In the genomic region with DNA sequence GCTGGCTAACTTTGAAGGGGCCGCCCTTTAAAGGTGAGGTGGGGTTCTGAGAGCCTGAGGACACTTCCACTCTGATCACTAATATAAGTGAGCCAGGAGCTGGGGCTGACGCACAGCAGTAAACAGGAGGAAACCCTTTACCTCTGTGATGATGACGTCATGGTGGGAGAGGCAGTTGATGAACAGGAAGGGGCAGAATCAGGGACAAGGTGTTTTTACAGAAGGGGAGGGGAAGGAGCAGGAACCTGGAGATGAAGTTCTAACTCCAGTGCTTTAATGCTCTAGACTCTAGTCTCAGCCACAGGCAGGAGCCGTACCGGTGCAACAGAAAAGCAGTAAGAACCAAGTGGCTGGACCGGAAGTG, we compare ENCODE assay signal across 8 mouse cellular contexts. TPM values are rescaled to one million over a fixed set of nuclear protein-coding genes. Genes with fewer than 3 reads are reported as not detected.
DNase-seq lines count a peak whose midpoint lies in the region; ATAC-seq and TF ChIP-seq lines count a peak whose summit lies in the region.

No protein-coding gene starts in this region.

- no peaks in the 10 kb centered on the region for H3K9me3 ChIP-seq in heart, embryonic 16.5 days (replicated peaks; ENCODE audit: control insufficient read depth, low read length)
- no peaks in the 10 kb centered on the region; the same call in 1 of the 2 replicates for H3K9me3 ChIP-seq in ES-E14 (ENCODE audit: control insufficient read depth, insufficient read depth, low read depth, low read length)
- H3K9me3 ChIP-seq in kidney, postnatal 0 days (replicated peaks; ENCODE audit: low read length): no peaks in the 10 kb centered on the region

- no peak for DNase-seq in heart, postnatal 4 days
- DNase-seq in ES-E14 (ENCODE audit: low read depth, low spot score): peak; percentile 62
- DNase-seq in kidney, postnatal 0 days (ENCODE audit: low spot score): peak; percentile 58
- no peak for DNase-seq in right cerebral cortex, postnatal 10 days (ENCODE audit: low spot score in 2 of 2)
- no peak for DNase-seq in frontal cortex, postnatal 10 days (ENCODE audit: low spot score in 2 of 2)

- H3K9ac ChIP-seq in heart, embryonic 16.5 days (ENCODE audit: low read length): peak overlapping the region; percentile 88
- peak overlapping the region; percentile 89 for H3K9ac ChIP-seq in ES-E14 (ENCODE audit: insufficient read depth, low read depth, low read length, poor library complexity, severe bottlenecking)
- peak overlapping the region; percentile 75 for H3K9ac ChIP-seq in kidney, postnatal 0 days (ENCODE audit: low read depth, low read length)

- ATAC-seq in heart, embryonic 16.5 days (replicated peaks; ENCODE audit: extremely low read depth, insufficient read depth, low FRiP score): 0 out of 2 replicates have a peak, but pooled peaks have one; percentile 3
- ATAC-seq in kidney, postnatal 0 days (replicated peaks; ENCODE audit: low FRiP score, low read depth): peak; percentile 34
- peak; percentile 59 for ATAC-seq in megakaryocyte-erythroid progenitor cell, adult 5-6 weeks (replicated peaks; ENCODE audit: low FRiP score, low TSS enrichment, poor library complexity, severe bottlenecking)

- TF ChIP-seq POLR2A in embryonic fibroblast, embryonic 13.5 days (IDR thresholded peaks at IDR 0.05; ENCODE audit: low read depth, low read length): no peak; the same call in 1 of the 2 replicates

- no peaks in the 10 kb centered on the region for H3K27me3 ChIP-seq in heart, embryonic 16.5 days (ENCODE audit: control insufficient read depth, insufficient read depth, low read length)
- no peaks in the 10 kb centered on the region for H3K27me3 ChIP-seq in kidney, postnatal 0 days (ENCODE audit: insufficient read depth, low read length)

- no peak for TF ChIP-seq CTCF in embryonic fibroblast, embryonic 13.5 days (IDR thresholded peaks at IDR 0.05; ENCODE audit: borderline replicate concordance, insufficient read depth, low read length)
- TF ChIP-seq CTCF in kidney, postnatal 0 days (IDR thresholded peaks at IDR 0.05; ENCODE audit: low read depth): no peak

- peak overlapping the region; percentile 86 for H3K4me3 ChIP-seq in heart, embryonic 16.5 days (ENCODE audit: low read length)
- H3K4me3 ChIP-seq in ES-E14 (ENCODE audit: insufficient read depth in 1 of 2, low read depth in 1 of 2, low read length in 2 of 2, poor library complexity in 1 of 2, severe bottlenecking in 1 of 2): peak overlapping the region; percentile 78 to 89
- H3K4me3 ChIP-seq in embryonic fibroblast, embryonic 13.5 days (ENCODE audit: insufficient read depth, low read length): peak overlapping the region; percentile 64
- peak overlapping the region; percentile 66 for H3K4me3 ChIP-seq in kidney, postnatal 0 days (replicated peaks; ENCODE audit: low read depth, low read length)

- peaks cover 11% of the 10 kb centered on the region for H3K4me1 ChIP-seq in heart, embryonic 16.5 days (ENCODE audit: control insufficient read depth, insufficient read depth, low read length)
- peaks cover 0 to 6% of the 10 kb centered on the region in 2 experiments; a peak in 1 of 4 replicates for H3K4me1 ChIP-seq in ES-E14 (ENCODE audit: control insufficient read depth in 2 of 2, insufficient read depth in 2 of 2, low read length in 2 of 2, poor library complexity in 1 of 2)
- peaks cover 5% of the 10 kb centered on the region; the same call in 1 of the 2 replicates for H3K4me1 ChIP-seq in embryonic fibroblast, embryonic 13.5 days (ENCODE audit: control insufficient read depth, insufficient read depth, low read length)
- H3K4me1 ChIP-seq in kidney, postnatal 0 days (replicated peaks; ENCODE audit: insufficient read depth, low read length): peaks cover 11% of the 10 kb centered on the region

- peak overlapping the region; percentile 91 for H3K27ac ChIP-seq in heart, embryonic 16.5 days (ENCODE audit: low read length)
- H3K27ac ChIP-seq in ES-E14 (ENCODE audit: insufficient read depth, low read depth, low read length, poor library complexity, severe bottlenecking): peak overlapping the region; percentile 16; the same call in 1 of the 2 replicates
- H3K27ac ChIP-seq in embryonic fibroblast, embryonic 13.5 days (ENCODE audit: insufficient read depth, low read length): no peak overlapping the region
- peak overlapping the region; percentile 93 for H3K27ac ChIP-seq in kidney, postnatal 0 days

- in situ Hi-C loops in ES-E14 (cut with MboI; ENCODE audit: low sequenced_read_pairs in 2 of 2, unreplicated experiment in 2 of 2): no loop called here

- peak overlapping the region; percentile 96 for H3K4me2 ChIP-seq in heart, embryonic 16.5 days (ENCODE audit: low read depth, low read length)
- H3K4me2 ChIP-seq in kidney, postnatal 0 days (ENCODE audit: low read length): peak overlapping the region; percentile 93

- 13% methylated on average over 6 of the region's 6 CpGs for WGBS in heart, embryonic 16.5 days
- WGBS in kidney, postnatal 0 days: 10% methylated on average over 6 of the region's 6 CpGs

- H3K36me3 ChIP-seq in heart, embryonic 16.5 days (ENCODE audit: control insufficient read depth, insufficient read depth): peaks cover 34% of the 10 kb centered on the region
- peaks cover 52% of the 10 kb centered on the region for H3K36me3 ChIP-seq in ES-E14 (ENCODE audit: control insufficient read depth, insufficient read depth, low read length, poor library complexity, severe bottlenecking)
- peaks cover 59% of the 10 kb centered on the region for H3K36me3 ChIP-seq in kidney, postnatal 0 days (ENCODE audit: insufficient read depth, low read length)

TF ChIP-seq in ES-E14, 5 proteins besides CTCF, POLR2A, EP300 and RAD21:
- TF ChIP-seq ZC3H11A (IDR thresholded peaks at IDR 0.05; ENCODE audit: borderline replicate concordance, low read depth, low read length) (no peak), CHD2 (IDR thresholded peaks at IDR 0.05; ENCODE audit: low read depth, low read length) (no peak), ZNF384 (IDR thresholded peaks at IDR 0.05; ENCODE audit: low read depth, low read length) (no peak), HCFC1 (IDR thresholded peaks at IDR 0.05; ENCODE audit: borderline replicate concordance, insufficient read depth, low read length) (no peak), MAFK (IDR thresholded peaks at IDR 0.05; ENCODE audit: insufficient read depth, low read depth, low read length) (no peak)

RNA-seq across cellular contexts. Expression of gene Mri1, which starts 0.7 kb away (rescaled TPM):
- 45.0 and 46.2 TPM in 2 replicates for polyA plus RNA-seq in heart, embryonic 16.5 days (2015; fragmentation: Nextera tagmentation; extraction: Ambion mirVana)
- 10 to 100 TPM; 14.4 to 19.2 TPM for total RNA-seq in heart, postnatal 4 days (2021)
- 32.7 and 55.6 TPM in 2 replicates for total RNA-seq in ES-E14 (2012; rRNA removed)
- 16.7 and 25.1 TPM in 2 replicates for polyA plus RNA-seq in embryonic fibroblast, embryonic 13.5 days (2011; ENCODE audit: insufficient read length, low read depth, missing spikeins)
- polyA plus RNA-seq in kidney, postnatal 0 days (2015; fragmentation: Nextera tagmentation; extraction: Ambion mirVana): 80.4 and 81.6 TPM in 2 replicates
- 36.7 and 51.9 TPM in 2 replicates for total RNA-seq in megakaryocyte-erythroid progenitor cell, adult 5-6 weeks (2014; fragmentation: Nextera tagmentation)
- 19.1 and 19.3 TPM in 2 replicates for total RNA-seq in megakaryocyte-erythroid progenitor cell, adult 5-6 weeks (2017)

RNA-seq across cellular contexts. Expression of gene D8Ertd738e, which starts 6.9 kb away (rescaled TPM):
- polyA plus RNA-seq in heart, embryonic 16.5 days (2015; fragmentation: Nextera tagmentation; extraction: Ambion mirVana): 297 and 311 TPM in 2 replicates
- total RNA-seq in heart, postnatal 4 days (2021): 100 to 1,000 TPM; 218 to 233 TPM
- 148 and 181 TPM in 2 replicates for total RNA-seq in ES-E14 (2012; rRNA removed)
- 98.2 and 104 TPM in 2 replicates for polyA plus RNA-seq in embryonic fibroblast, embryonic 13.5 days (2011; ENCODE audit: insufficient read length, low read depth, missing spikeins)
- 373 and 388 TPM in 2 replicates for polyA plus RNA-seq in kidney, postnatal 0 days (2015; fragmentation: Nextera tagmentation; extraction: Ambion mirVana)
- total RNA-seq in megakaryocyte-erythroid progenitor cell, adult 5-6 weeks (2014; fragmentation: Nextera tagmentation): 122 and 195 TPM in 2 replicates
- total RNA-seq in megakaryocyte-erythroid progenitor cell, adult 5-6 weeks (2017): 63.7 and 94.8 TPM in 2 replicates

RNA-seq across cellular contexts. Expression of gene Ccdc130, which starts 13.7 kb away (rescaled TPM):
- 14.9 and 19.4 TPM in 2 replicates for polyA plus RNA-seq in heart, embryonic 16.5 days (2015; fragmentation: Nextera tagmentation; extraction: Ambion mirVana)
- 10 to 100 TPM; 11.0 to 16.2 TPM for total RNA-seq in heart, postnatal 4 days (2021)
- total RNA-seq in ES-E14 (2012; rRNA removed): 12.5 and 14.9 TPM in 2 replicates
- polyA plus RNA-seq in embryonic fibroblast, embryonic 13.5 days (2011; ENCODE audit: insufficient read length, low read depth, missing spikeins): 12.0 and 12.1 TPM in 2 replicates
- polyA plus RNA-seq in kidney, postnatal 0 days (2015; fragmentation: Nextera tagmentation; extraction: Ambion mirVana): 17.4 and 20.2 TPM in 2 replicates
- total RNA-seq in megakaryocyte-erythroid progenitor cell, adult 5-6 weeks (2014; fragmentation: Nextera tagmentation): 18.0 and 20.9 TPM in 2 replicates
- total RNA-seq in megakaryocyte-erythroid progenitor cell, adult 5-6 weeks (2017): 9.5 and 12.7 TPM in 2 replicates

RNA-seq across cellular contexts. Expression of gene Zswim4, which starts 19.6 kb away (rescaled TPM):
- 8.4 and 9.9 TPM in 2 replicates for polyA plus RNA-seq in heart, embryonic 16.5 days (2015; fragmentation: Nextera tagmentation; extraction: Ambion mirVana)
- total RNA-seq in heart, postnatal 4 days (2021): 10 to 100 TPM; 12.8 to 13.8 TPM
- total RNA-seq in ES-E14 (2012; rRNA removed): 22.1 and 24.6 TPM in 2 replicates
- 7.3 and 10.9 TPM in 2 replicates for polyA plus RNA-seq in embryonic fibroblast, embryonic 13.5 days (2011; ENCODE audit: insufficient read length, low read depth, missing spikeins)
- polyA plus RNA-seq in kidney, postnatal 0 days (2015; fragmentation: Nextera tagmentation; extraction: Ambion mirVana): 10.5 and 11.0 TPM in 2 replicates
- 2.8 and 4.8 TPM in 2 replicates for total RNA-seq in megakaryocyte-erythroid progenitor cell, adult 5-6 weeks (2014; fragmentation: Nextera tagmentation)
- 3.3 and 3.7 TPM in 2 replicates for total RNA-seq in megakaryocyte-erythroid progenitor cell, adult 5-6 weeks (2017)

Comparison
In these comparisons a context has a peak if more than half of its experiments do, and no peak if none do; other contexts are left out.
1. ATAC-seq: peak in every context shown above with its lines; median percentile 59 in megakaryocyte-erythroid progenitor cell, adult 5-6 weeks; 34 in kidney, postnatal 0 days; 3 in heart, embryonic 16.5 days.
2. DNase-seq: peak in ES-E14 (single experiment) and kidney, postnatal 0 days (single experiment); none in heart, postnatal 4 days (single experiment), right cerebral cortex, postnatal 10 days (0 of 2) and frontal cortex, postnatal 10 days (0 of 2).
3. Peak in every context shown above with its lines, with median percentiles within 50 percentile points of each other: H3K4me3 ChIP-seq and H3K9ac ChIP-seq.